In the genomic region with DNA sequence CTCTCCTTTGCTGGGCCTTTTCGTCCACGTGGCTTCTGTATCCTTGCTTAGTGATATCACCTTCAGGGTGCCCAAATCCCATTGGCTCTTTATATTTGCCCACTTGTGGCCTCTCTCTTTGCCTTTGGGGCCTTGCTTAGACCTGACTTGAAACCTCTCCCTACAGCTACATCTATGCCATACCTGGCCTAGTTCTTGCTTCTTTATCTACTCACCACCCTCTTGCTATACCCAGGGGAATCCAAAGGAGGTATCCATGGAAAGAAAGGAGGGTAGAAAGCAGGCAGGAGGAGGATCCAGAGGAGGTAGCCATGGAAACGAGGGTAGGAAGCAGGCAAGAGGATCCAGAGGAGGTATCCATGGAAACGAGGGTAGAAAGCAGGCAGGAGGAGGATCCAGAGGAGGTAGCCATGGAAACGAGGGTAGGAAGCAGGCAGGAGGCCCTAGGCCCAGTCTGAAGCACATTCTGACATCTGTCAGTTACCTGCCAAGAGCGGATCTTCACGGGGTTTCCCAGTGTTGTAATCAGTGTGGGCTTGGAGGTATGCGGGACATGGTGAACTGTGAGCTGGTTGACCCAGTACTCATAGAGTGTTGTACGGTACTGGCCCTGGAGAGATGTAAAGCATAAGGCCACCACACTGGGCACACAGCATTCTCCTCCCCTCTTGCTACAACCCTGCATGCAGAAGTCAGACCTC, we compare ENCODE assay signal across 8 mouse cellular contexts. TPM values are rescaled to one million over a fixed set of nuclear protein-coding genes. Genes with fewer than 3 reads are reported as not detected.
DNase-seq lines count a peak whose midpoint lies in the region; ATAC-seq lines count a peak whose summit lies in the region.

No protein-coding gene starts in this region.

- 62% methylated on average over 9 of the region's 9 CpGs for WGBS in embryonic facial prominence, embryonic 13.5 days
- 66% methylated on average over 9 of the region's 9 CpGs for WGBS in intestine, embryonic 16.5 days
- WGBS in midbrain, embryonic 11.5 days, result 29% methylated on average over 9 of the region's 9 CpGs

- peak overlapping the region; percentile 66 for H3K4me2 ChIP-seq in embryonic facial prominence, embryonic 13.5 days
- peak overlapping the region; percentile 64; the same call in 1 of the 2 replicates for H3K4me2 ChIP-seq in intestine, embryonic 16.5 days (ENCODE audit: low read depth, low read length)
- peak overlapping the region; percentile 44 for H3K4me2 ChIP-seq in midbrain, embryonic 11.5 days

- H3K9me3 ChIP-seq in embryonic facial prominence, embryonic 13.5 days, result no peaks in the 10 kb centered on the region
- no peaks in the 10 kb centered on the region for H3K9me3 ChIP-seq in intestine, embryonic 16.5 days (ENCODE audit: control insufficient read depth, low read length)
- no peaks in the 10 kb centered on the region for H3K9me3 ChIP-seq in midbrain, embryonic 11.5 days (ENCODE audit: control insufficient read depth, low read length)

- no peak overlapping the region for H3K27ac ChIP-seq in embryonic facial prominence, embryonic 13.5 days
- no peak overlapping the region for H3K27ac ChIP-seq in intestine, embryonic 16.5 days (ENCODE audit: low read length)
- H3K27ac ChIP-seq in midbrain, embryonic 11.5 days (ENCODE audit: low read depth, low read length), result peak overlapping the region; percentile 59

- H3K4me1 ChIP-seq in embryonic facial prominence, embryonic 13.5 days, result peaks cover 27% of the 10 kb centered on the region
- H3K4me1 ChIP-seq in intestine, embryonic 16.5 days (ENCODE audit: control insufficient read depth, insufficient read depth, low read length), result no peaks in the 10 kb centered on the region
- peaks cover 21% of the 10 kb centered on the region for H3K4me1 ChIP-seq in midbrain, embryonic 11.5 days (ENCODE audit: control insufficient read depth, insufficient read depth, low read length)

- DNase-seq in R1 (ENCODE audit: low read depth, low spot score), result peak; percentile 70
- DNase-seq in midbrain, embryonic 11.5 days (ENCODE audit: low spot score, missing footprints), result peak; percentile 91
- no peak for DNase-seq in Muller cell, postnatal 12 days (ENCODE audit: inconsistent ontology term)
- DNase-seq in urinary bladder, postnatal 36 days (ENCODE audit: low spot score in 2 of 2), result no peak
- DNase-seq in cerebellum, postnatal 14 days, result no peak

- H3K36me3 ChIP-seq in embryonic facial prominence, embryonic 13.5 days, result peaks cover 6% of the 10 kb centered on the region; the same call in 1 of the 2 replicates
- no peaks in the 10 kb centered on the region for H3K36me3 ChIP-seq in intestine, embryonic 16.5 days (ENCODE audit: control insufficient read depth, insufficient read depth, low read length)
- no peaks in the 10 kb centered on the region for H3K36me3 ChIP-seq in midbrain, embryonic 11.5 days (ENCODE audit: control insufficient read depth, insufficient read depth, low read length)

- H3K9ac ChIP-seq in embryonic facial prominence, embryonic 13.5 days, result peak overlapping the region; percentile 68; the same call in 1 of the 2 replicates
- H3K9ac ChIP-seq in intestine, embryonic 16.5 days (ENCODE audit: low read depth, low read length), result 0 out of 2 replicates have a peak overlapping the region, but pooled peaks have one; percentile 61
- H3K9ac ChIP-seq in midbrain, embryonic 11.5 days (ENCODE audit: low read length), result no peak overlapping the region

- peak overlapping the region; percentile 42 for H3K4me3 ChIP-seq in embryonic facial prominence, embryonic 13.5 days
- H3K4me3 ChIP-seq in intestine, embryonic 16.5 days (ENCODE audit: low read length), result no peak overlapping the region
- 0 out of 2 replicates have a peak overlapping the region, but pooled peaks have one; percentile 16 for H3K4me3 ChIP-seq in midbrain, embryonic 11.5 days (ENCODE audit: low read depth, low read length)

- no peaks in the 10 kb centered on the region for H3K27me3 ChIP-seq in embryonic facial prominence, embryonic 13.5 days
- H3K27me3 ChIP-seq in intestine, embryonic 16.5 days (replicated peaks; ENCODE audit: control insufficient read depth, insufficient read depth, low read length), result no peaks in the 10 kb centered on the region
- H3K27me3 ChIP-seq in midbrain, embryonic 11.5 days (ENCODE audit: control insufficient read depth, insufficient read depth, low read length), result no peaks in the 10 kb centered on the region

- no peak for ATAC-seq in embryonic facial prominence, embryonic 13.5 days (ENCODE audit: insufficient number of reproducible peaks, insufficient read depth, low FRiP score, low TSS enrichment, low read depth)
- no peak for ATAC-seq in intestine, embryonic 16.5 days
- peak; percentile 76 for ATAC-seq in midbrain, embryonic 11.5 days (ENCODE audit: low FRiP score)
- ATAC-seq in activated CD4-positive, CD25-positive, alpha-beta regulatory T cell, adult 4 months, result no peak

RNA-seq across cellular contexts. Expression of gene Bap1, which starts 17.2 kb away (rescaled TPM):
- polyA plus RNA-seq in embryonic facial prominence, embryonic 13.5 days (2015; fragmentation: Nextera tagmentation; extraction: Ambion mirVana), result 90.3 and 93.1 TPM in 2 replicates
- polyA plus RNA-seq in intestine, embryonic 16.5 days (2015; fragmentation: Nextera tagmentation; extraction: Ambion mirVana), result 61.8 and 63.3 TPM in 2 replicates
- 95.7 and 95.9 TPM in 2 replicates for polyA plus RNA-seq in midbrain, embryonic 11.5 days (2014; fragmentation: Nextera tagmentation; extraction: Ambion mirVana)
- polyA plus RNA-seq in activated CD4-positive, CD25-positive, alpha-beta regulatory T cell, adult 4 months (2017; shearing (Covaris generic)), result 10 to 100 TPM; 21.1 to 25.4 TPM

RNA-seq across cellular contexts. Expression of gene Phf7, which starts 17.3 kb away (rescaled TPM):
- 12.4 and 14.3 TPM in 2 replicates for polyA plus RNA-seq in embryonic facial prominence, embryonic 13.5 days (2015; fragmentation: Nextera tagmentation; extraction: Ambion mirVana)
- 10.5 and 10.8 TPM in 2 replicates for polyA plus RNA-seq in intestine, embryonic 16.5 days (2015; fragmentation: Nextera tagmentation; extraction: Ambion mirVana)
- 12.5 and 14.3 TPM in 2 replicates for polyA plus RNA-seq in midbrain, embryonic 11.5 days (2014; fragmentation: Nextera tagmentation; extraction: Ambion mirVana)
- polyA plus RNA-seq in activated CD4-positive, CD25-positive, alpha-beta regulatory T cell, adult 4 months (2017; shearing (Covaris generic)), result 10 to 100 TPM; 10.7 to 12.9 TPM

RNA-seq across cellular contexts. Expression of gene Sema3g, which starts 50.8 kb away (rescaled TPM):
- polyA plus RNA-seq in embryonic facial prominence, embryonic 13.5 days (2015; fragmentation: Nextera tagmentation; extraction: Ambion mirVana), result 1.2 and 1.3 TPM in 2 replicates
- polyA plus RNA-seq in intestine, embryonic 16.5 days (2015; fragmentation: Nextera tagmentation; extraction: Ambion mirVana), result 0.51 and 0.67 TPM in 2 replicates
- 0.19 and 0.37 TPM in 2 replicates for polyA plus RNA-seq in midbrain, embryonic 11.5 days (2014; fragmentation: Nextera tagmentation; extraction: Ambion mirVana)
- polyA plus RNA-seq in activated CD4-positive, CD25-positive, alpha-beta regulatory T cell, adult 4 months (2017; shearing (Covaris generic)), result not detected

RNA-seq across cellular contexts. Expression of gene Nisch, which starts 51.7 kb away (rescaled TPM):
- 415 and 428 TPM in 2 replicates for polyA plus RNA-seq in embryonic facial prominence, embryonic 13.5 days (2015; fragmentation: Nextera tagmentation; extraction: Ambion mirVana)
- polyA plus RNA-seq in intestine, embryonic 16.5 days (2015; fragmentation: Nextera tagmentation; extraction: Ambion mirVana), result 217 and 228 TPM in 2 replicates
- polyA plus RNA-seq in midbrain, embryonic 11.5 days (2014; fragmentation: Nextera tagmentation; extraction: Ambion mirVana), result 243 and 258 TPM in 2 replicates
- polyA plus RNA-seq in activated CD4-positive, CD25-positive, alpha-beta regulatory T cell, adult 4 months (2017; shearing (Covaris generic)), result 100 to 1,000 TPM; 130 to 131 TPM

RNA-seq across cellular contexts. Expression of gene Dnah1, which starts 55.2 kb away (rescaled TPM):
- 7.9 and 8.1 TPM in 2 replicates for polyA plus RNA-seq in embryonic facial prominence, embryonic 13.5 days (2015; fragmentation: Nextera tagmentation; extraction: Ambion mirVana)
- 2.4 and 3.0 TPM in 2 replicates for polyA plus RNA-seq in intestine, embryonic 16.5 days (2015; fragmentation: Nextera tagmentation; extraction: Ambion mirVana)
- 8.7 TPM in 2 replicates for polyA plus RNA-seq in midbrain, embryonic 11.5 days (2014; fragmentation: Nextera tagmentation; extraction: Ambion mirVana)
- polyA plus RNA-seq in activated CD4-positive, CD25-positive, alpha-beta regulatory T cell, adult 4 months (2017; shearing (Covaris generic)), result under 1 TPM in 1 of 2 experiments, not detected in 1; 0.04 TPM

Comparison
In these comparisons a context has a peak if more than half of its experiments do, and no peak if none do; other contexts are left out.
1. DNase-seq: peak in R1 (single experiment) and midbrain, embryonic 11.5 days (single experiment); none in Muller cell, postnatal 12 days (single experiment), urinary bladder, postnatal 36 days (0 of 2) and cerebellum, postnatal 14 days (0 of 2).
2. Peak in every context shown above with its lines, with median percentiles within 50 percentile points of each other: H3K4me2 ChIP-seq.